Mouse (Mus musculus) heart, postnatal 0 days (tissue): ENCODE results near the gene Ugdh. TPM values are rescaled to one million over a fixed set of nuclear protein-coding genes. Genes with fewer than 3 reads are reported as not detected.

Experiments used
- ATAC-seq: fragments of 200-750 bp; cut with Nextera tagmentation; 2 replicates; pipeline ENCODE4 v1.8.0; 2017; ENCODE audit warnings: low read depth, moderate number of reproducible peaks, moderate library complexity; ENCODE audit not compliant: insufficient read depth
- DNase-seq: peaks from one replicate; pipeline ENCODE4 v3.0.0-alpha.2; 2016; ENCODE audit warnings: low spot score
- H3K27ac ChIP-seq: fragments of 300-500 bp; sonication (generic); 2 replicates; pipeline ENCODE4 v1.5.1; 2014; ENCODE audit warnings: low read depth, mild to moderate bottlenecking
- H3K27me3 ChIP-seq: fragments of 300-500 bp; sonication (generic); 2 replicates; pipeline ENCODE4 v1.6.1; 2014; ENCODE audit warnings: low read length, mixed read lengths; ENCODE audit not compliant: control insufficient read depth, insufficient read depth
- H3K36me3 ChIP-seq: fragments of 300-500 bp; sonication (generic); replicated peaks from 2 replicates; pipeline ENCODE4 v1.6.1; 2014; ENCODE audit warnings: low read length, mixed read lengths; ENCODE audit not compliant: control insufficient read depth, insufficient read depth
- H3K4me1 ChIP-seq: fragments of 300-500 bp; sonication (generic); 2 replicates; pipeline ENCODE4 v1.6.1; 2014; ENCODE audit warnings: antibody characterized with exemption; ENCODE audit not compliant: control insufficient read depth, insufficient read depth
- H3K4me2 ChIP-seq: fragments of 300-500 bp; sonication (generic); 2 replicates; pipeline ENCODE4 v1.6.1; 2014; ENCODE audit warnings: low read depth, mild to moderate bottlenecking, low read length, moderate library complexity
- H3K4me3 ChIP-seq: fragments of 300-500 bp; sonication (generic); 2 replicates; pipeline ENCODE4 v1.5.1; 2014; ENCODE audit warnings: low read depth, low read length
- H3K9ac ChIP-seq: fragments of 300-500 bp; sonication (generic); replicated peaks from 2 replicates; pipeline ENCODE4 v1.6.1; 2014; ENCODE audit warnings: low read depth, low read length, mixed read lengths
- H3K9me3 ChIP-seq: fragments of 300-500 bp; sonication (generic); replicated peaks from 2 replicates; pipeline ENCODE4 v1.6.1; 2016; ENCODE audit warnings: low read length; ENCODE audit not compliant: control insufficient read depth
- CTCF ChIP-seq: IDR thresholded peaks from 2 replicates; pipeline ENCODE4 v1.5.1; 2016; ENCODE audit warnings: antibody characterized with exemption, control low read depth, low read depth
- EP300 ChIP-seq: IDR thresholded peaks from 2 replicates; pipeline ENCODE4 v1.6.1; 2016; ENCODE audit warnings: antibody characterized with exemption, low read depth
- WGBS: fragments of 180-500 bp; shearing (Covaris S2); extraction: QIAGEN DNeasy Blood & Tissue Kit; methylation state at CpG from one replicate; pipeline ENCODE4 v1.1.7; 2014; 5-methylcytosine and 5-hydroxymethylcytosine counted together
- polyA plus RNA-seq: library from polyadenylated mRNA; unstranded; fragments of >200 nt; fragmentation: Nextera tagmentation; extraction: Ambion mirVana; gene quantifications from 2 replicates; pipeline ENCODE4 v1.2.1, GENCODE M21; 2015
- total RNA-seq: library from RNA; depleted of rRNA; stranded (reverse); fragments of >200 nt; gene quantifications from 2 replicates; pipeline ENCODE4 v1.2.3, GENCODE M21; 2014; ENCODE audit warnings: low replicate concordance

Ugdh gene
- total and polyA plus RNA-seq, 2 experiments from 2014 or later: 21.0 to 24.6 TPM

- Histone ChIP-seq H3K27me3 (no peaks in the 10 kb centered on the region), H3K9me3 (no peaks in the 10 kb centered on the region), H3K4me3 (no peak overlapping the region), H3K27ac (no peak overlapping the region), H3K36me3 (no peaks in the 10 kb centered on the region), H3K4me2 (no peak overlapping the region), H3K9ac (no peak overlapping the region), H3K4me1 (peaks cover 3% of the 10 kb centered on the region; the same call in 1 of the 2 replicates)
- TF ChIP-seq EP300: no peak
- no peak for TF ChIP-seq CTCF
- ATAC-seq (no peak), DNase-seq (no peak)
Measured at GRCm38 (mm10) chr5:65438041-65438440, 2.3 kb upstream of the Ugdh start.

- Histone ChIP-seq H3K4me2 (peak overlapping the region; percentile 89), H3K4me3 (peak overlapping the region; percentile 92), H3K27me3 (no peaks in the 10 kb centered on the region), H3K4me1 (peaks cover 3% of the 10 kb centered on the region; the same call in 1 of the 2 replicates), H3K27ac (peak overlapping the region; percentile 96), H3K9me3 (no peaks in the 10 kb centered on the region), H3K36me3 (no peaks in the 10 kb centered on the region), H3K9ac (peak overlapping the region; percentile 80)
- ATAC-seq (no peak; the same call in 1 of the 2 replicates), DNase-seq (no peak)
- TF ChIP-seq CTCF (no peak), EP300 (no peak)
- WGBS: under 1% methylated on average over 47 of the region's 47 CpGs
Measured at GRCm38 (mm10) chr5:65435363-65435805, 365 bp downstream of the Ugdh start.

- Histone ChIP-seq H3K4me2 (peak overlapping the region; percentile 89), H3K27me3 (no peaks in the 10 kb centered on the region), H3K4me1 (peaks cover 3% of the 10 kb centered on the region), H3K4me3 (peak overlapping the region; percentile 92), H3K36me3 (no peaks in the 10 kb centered on the region), H3K9me3 (no peaks in the 10 kb centered on the region), H3K27ac (peak overlapping the region; percentile 96), H3K9ac (peak overlapping the region; percentile 80)
- ATAC-seq (no peak; the same call in 1 of the 2 replicates), DNase-seq (no peak)
- WGBS: 7% methylated on average over 15 of the region's 15 CpGs
- no peak for TF ChIP-seq CTCF
- no peak for TF ChIP-seq EP300
Measured at GRCm38 (mm10) chr5:65434471-65435362, 1.0 kb downstream of the Ugdh start.

- TF ChIP-seq CTCF (no peak), EP300 (no peak)
- no peaks in the 10 kb centered on the region for H3K9me3 ChIP-seq
- H3K9ac ChIP-seq: no peak overlapping the region
- ATAC-seq (no peak), DNase-seq (no peak)
- H3K4me2 ChIP-seq: no peak overlapping the region
- peaks cover 21% of the 10 kb centered on the region for H3K36me3 ChIP-seq
- no peak overlapping the region for H3K4me3 ChIP-seq
- 80% methylated on average over 5 of the region's 5 CpGs for WGBS
- H3K4me1 ChIP-seq: no peaks in the 10 kb centered on the region; the same call in 1 of the 2 replicates
- H3K27ac ChIP-seq: no peak overlapping the region
- no peaks in the 10 kb centered on the region for H3K27me3 ChIP-seq
Measured at GRCm38 (mm10) chr5:65429441-65429840, 6.3 kb downstream of the Ugdh start.

GRCm38 (mm10) chr5:65428321-65428720 lies 7.4 kb downstream of the Ugdh start:
- no peak for ATAC-seq
- peaks cover 27% of the 10 kb centered on the region for H3K36me3 ChIP-seq
- no peak overlapping the region for H3K9ac ChIP-seq
- H3K4me2 ChIP-seq: no peak overlapping the region
- no peak overlapping the region for H3K4me3 ChIP-seq
- WGBS: 52% methylated on average over 4 of the region's 4 CpGs
- H3K9me3 ChIP-seq: no peaks in the 10 kb centered on the region
- no peaks in the 10 kb centered on the region; the same call in 1 of the 2 replicates for H3K4me1 ChIP-seq
- no peak overlapping the region for H3K27ac ChIP-seq
- DNase-seq: no peak
- no peak for TF ChIP-seq EP300
- no peak for TF ChIP-seq CTCF
- no peaks in the 10 kb centered on the region for H3K27me3 ChIP-seq
